Mouse (Mus musculus): ENCODE results near the gene Dnmt3c. TPM values are rescaled to one million over a fixed set of nuclear protein-coding genes. Genes with fewer than 3 reads are reported as not detected.

Dnmt3c gene
- polyA plus RNA-seq, 1 experiment from 2014 or later = not detected

DNA sequence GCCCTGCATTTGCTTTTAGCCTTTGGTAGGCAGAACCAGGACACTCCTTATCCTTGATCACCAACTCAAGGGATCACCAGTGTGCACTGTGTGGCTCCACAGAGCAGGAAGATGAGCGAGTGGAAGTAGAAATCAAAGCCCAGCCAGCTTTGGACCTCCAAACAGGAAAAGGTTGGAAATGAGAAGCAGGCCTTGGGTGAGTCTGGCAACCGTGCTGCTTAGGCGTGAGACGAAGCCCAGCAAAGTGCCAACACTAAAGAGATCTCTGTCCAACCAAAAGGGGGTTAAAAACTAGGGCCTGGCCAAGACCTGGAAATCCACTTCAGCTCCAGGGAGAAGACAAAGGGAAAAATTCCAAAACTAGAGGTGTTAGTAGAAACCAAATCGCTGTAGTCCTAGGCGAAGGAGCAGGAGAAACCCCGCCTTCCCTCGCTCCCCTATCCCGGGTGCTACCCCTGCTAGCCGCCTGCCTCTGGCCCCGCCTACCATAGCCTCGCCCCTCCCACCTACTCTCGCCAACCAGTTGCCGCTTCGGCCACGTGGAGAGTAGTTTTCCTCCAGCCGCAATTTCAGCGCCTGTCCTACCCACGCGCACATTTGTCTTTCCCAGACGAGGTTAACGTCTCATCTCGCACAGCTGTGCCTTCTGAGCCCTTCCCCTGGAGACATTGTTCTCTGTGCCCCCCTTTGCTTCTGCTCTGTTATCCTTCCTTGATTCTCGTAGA lies 82.3 kb downstream of the Dnmt3c start:
- H3K36me3 ChIP-seq (ENCODE audit: poor library complexity, severe bottlenecking) = peaks cover 8% of the 10 kb centered on the region
- H3K27ac ChIP-seq = no peak overlapping the region
- H3K4me1 ChIP-seq = peaks cover 10% of the 10 kb centered on the region
- H3K27me3 ChIP-seq = no peaks in the 10 kb centered on the region
- no peaks in the 10 kb centered on the region for H3K9me3 ChIP-seq (replicated peaks)
- H3K4me2 ChIP-seq = peak overlapping the region; percentile 64
- H3K9ac ChIP-seq = peak overlapping the region; percentile 28; the same call in 1 of the 2 replicates
- 17% methylated on average over 24 of the region's 24 CpGs for WGBS
- H3K4me3 ChIP-seq = peak overlapping the region; percentile 31
- ATAC-seq = peak; percentile 83; the same call in 1 of the 2 replicates

Other genes with a start within 250 kb of the Dnmt3c start
- gene 4930404H24Rik, start 203.9 kb upstream of the Dnmt3c start, polyA plus RNA-seq (2015; fragmentation: Nextera tagmentation; extraction: Ambion mirVana) = not detected in 2 replicates
- gene Nol4l, start 166.7 kb upstream of the Dnmt3c start, polyA plus RNA-seq (2015; fragmentation: Nextera tagmentation; extraction: Ambion mirVana) = 32.1 and 36.7 TPM in 2 replicates
- gene Commd7, start 63.9 kb upstream of the Dnmt3c start, polyA plus RNA-seq (2015; fragmentation: Nextera tagmentation; extraction: Ambion mirVana) = 80.2 and 81.1 TPM in 2 replicates
- 4.1 and 4.8 TPM in 2 replicates for gene Dnmt3b, start 47.2 kb upstream of the Dnmt3c start, polyA plus RNA-seq (2015; fragmentation: Nextera tagmentation; extraction: Ambion mirVana)
- 387 and 392 TPM in 2 replicates for gene Mapre1, start 44.6 kb downstream of the Dnmt3c start, polyA plus RNA-seq (2015; fragmentation: Nextera tagmentation; extraction: Ambion mirVana)
- gene Efcab8, start 83.3 kb downstream of the Dnmt3c start, polyA plus RNA-seq (2015; fragmentation: Nextera tagmentation; extraction: Ambion mirVana) = 0.06 and 0.09 TPM in 2 replicates
- not detected in 2 replicates for gene Sun5, start 174.4 kb downstream of the Dnmt3c start, polyA plus RNA-seq (2015; fragmentation: Nextera tagmentation; extraction: Ambion mirVana)
- gene Bpifb2, start 178.4 kb downstream of the Dnmt3c start, polyA plus RNA-seq (2015; fragmentation: Nextera tagmentation; extraction: Ambion mirVana) = not detected in 2 replicates
- gene Bpifb6, start 203.7 kb downstream of the Dnmt3c start, polyA plus RNA-seq (2015; fragmentation: Nextera tagmentation; extraction: Ambion mirVana) = not detected in 2 replicates
- gene Bpifb3, start 221.6 kb downstream of the Dnmt3c start, polyA plus RNA-seq (2015; fragmentation: Nextera tagmentation; extraction: Ambion mirVana) = not detected in 2 replicates
- gene Bpifb4, start 241.6 kb downstream of the Dnmt3c start, polyA plus RNA-seq (2015; fragmentation: Nextera tagmentation; extraction: Ambion mirVana) = not detected in 2 replicates

Measured in forebrain, embryonic 13.5 days (tissue).